Mouse (Mus musculus) midbrain, embryonic 14.5 days (tissue): Measurements from ENCODE around the gene Tpm1. TPM values are rescaled to one million over a fixed set of nuclear protein-coding genes. Genes with fewer than 3 reads are reported as not detected.
A peak's percentile ranks its signal among the peaks of the same experiment; 100 is the strongest.

Experiments used
- ATAC-seq: fragments of 200-750 bp; cut with Nextera tagmentation; 2 replicates; pipeline ENCODE4 v1.8.0; 2017; ENCODE audit warnings: moderate number of reproducible peaks, moderate library complexity; ENCODE audit not compliant: low FRiP score, low TSS enrichment
- DNase-seq: peaks from one replicate; pipeline ENCODE4 v3.0.0-alpha.2; 2015
- H3K27ac ChIP-seq: fragments of 300-500 bp; sonication (generic); replicated peaks from 2 replicates; pipeline ENCODE4 v1.5.1; 2014; ENCODE audit warnings: mild to moderate bottlenecking, low read depth, low read length, moderate library complexity
- H3K27me3 ChIP-seq: fragments of 300-500 bp; sonication (generic); 2 replicates; pipeline ENCODE4 v1.6.1; 2014; ENCODE audit warnings: low read length, control low read depth, mixed read lengths; ENCODE audit not compliant: control insufficient read depth, insufficient read depth
- H3K36me3 ChIP-seq: fragments of 300-500 bp; sonication (generic); 2 replicates; pipeline ENCODE4 v1.6.1; 2014; ENCODE audit warnings: low read length, control low read depth; ENCODE audit not compliant: control insufficient read depth, insufficient read depth
- H3K4me1 ChIP-seq: fragments of 300-500 bp; sonication (generic); 2 replicates; pipeline ENCODE4 v1.6.1; 2014; ENCODE audit warnings: mild to moderate bottlenecking, antibody characterized with exemption, low read length, control low read depth; ENCODE audit not compliant: control insufficient read depth, insufficient read depth
- H3K4me2 ChIP-seq: fragments of 300-500 bp; sonication (generic); 2 replicates; pipeline ENCODE4 v1.6.1; 2014; ENCODE audit warnings: mild to moderate bottlenecking, low read length, moderate library complexity
- H3K4me3 ChIP-seq: fragments of 300-500 bp; sonication (generic); replicated peaks from 2 replicates; pipeline ENCODE4 v1.5.1; 2014; ENCODE audit warnings: low read depth, low read length
- H3K9ac ChIP-seq: fragments of 300-500 bp; sonication (generic); replicated peaks from 2 replicates; pipeline ENCODE4 v1.6.1; 2014; ENCODE audit warnings: mild to moderate bottlenecking, low read length, moderate library complexity
- H3K9me3 ChIP-seq: fragments of 300-500 bp; sonication (generic); 2 replicates; pipeline ENCODE4 v1.6.1; 2016; ENCODE audit warnings: low read length, control low read depth, mixed read lengths; ENCODE audit not compliant: control insufficient read depth
- WGBS: fragments of 180-500 bp; shearing (Covaris S2); extraction: QIAGEN DNeasy Blood & Tissue Kit; methylation state at CpG from one replicate; pipeline ENCODE4 v1.1.7; 2014; 5-methylcytosine and 5-hydroxymethylcytosine counted together
- polyA plus RNA-seq: library from polyadenylated mRNA; unstranded; fragments of >200 nt; fragmentation: Nextera tagmentation; extraction: Ambion mirVana; gene quantifications from 2 replicates; pipeline ENCODE4 v1.2.1, GENCODE M21; 2014

The Tpm1 gene
- polyA plus RNA-seq, 1 experiment from 2014 or later, result 124 TPM

- peak overlapping the region; percentile 92 for H3K27ac ChIP-seq
- no peaks in the 10 kb centered on the region for H3K36me3 ChIP-seq
- peak; percentile 95 for ATAC-seq
- H3K27me3 ChIP-seq, result peaks cover 24% of the 10 kb centered on the region; the same call in 1 of the 2 replicates
- H3K4me2 ChIP-seq, result peak overlapping the region; percentile 67
- H3K4me1 ChIP-seq, result peaks cover 46% of the 10 kb centered on the region
- peak overlapping the region; percentile 87 for H3K9ac ChIP-seq
- DNase-seq, result peak; percentile 100
- peak overlapping the region; percentile 50 for H3K4me3 ChIP-seq
- no peaks in the 10 kb centered on the region for H3K9me3 ChIP-seq
- under 1% methylated on average over 73 of the region's 73 CpGs for WGBS
Measured at GRCm38 (mm10) chr9:67043231-67044199, 5.7 kb downstream of the Tpm1 start.

- DNase-seq (no peak), ATAC-seq (no peak)
- Histone ChIP-seq H3K9ac (peak overlapping the region; percentile 87), H3K9me3 (no peaks in the 10 kb centered on the region), H3K4me2 (peak overlapping the region; percentile 67), H3K4me3 (peak overlapping the region; percentile 50), H3K27ac (no peak overlapping the region; the same call in 1 of the 2 replicates), H3K27me3 (peaks cover 17% of the 10 kb centered on the region; the same call in 1 of the 2 replicates), H3K4me1 (peaks cover 39% of the 10 kb centered on the region), H3K36me3 (no peaks in the 10 kb centered on the region)
- WGBS, result 23% methylated on average over 6 of the region's 6 CpGs
Measured at GRCm38 (mm10) chr9:67042813-67043207, 6.4 kb downstream of the Tpm1 start.

GRCm38 (mm10) chr9:67041840-67042812, 7.1 kb downstream of the Tpm1 start:
- no peaks in the 10 kb centered on the region for H3K9me3 ChIP-seq
- peaks cover 35% of the 10 kb centered on the region for H3K4me1 ChIP-seq
- no peak overlapping the region for H3K27ac ChIP-seq
- ATAC-seq (no peak), DNase-seq (no peak)
- 48% methylated on average over 14 of the region's 14 CpGs for WGBS
- H3K9ac ChIP-seq, result peak overlapping the region; percentile 87; the same call in 1 of the 2 replicates
- peaks cover 10% of the 10 kb centered on the region; the same call in 1 of the 2 replicates for H3K27me3 ChIP-seq
- peak overlapping the region; percentile 67 for H3K4me2 ChIP-seq
- no peaks in the 10 kb centered on the region for H3K36me3 ChIP-seq
- peak overlapping the region; percentile 50 for H3K4me3 ChIP-seq

GRCm38 (mm10) chr9:67040963-67041839, 8.0 kb downstream of the Tpm1 start:
- H3K27me3 ChIP-seq, result peaks cover 1% of the 10 kb centered on the region; the same call in 1 of the 2 replicates
- peak; percentile 9 for DNase-seq
- H3K36me3 ChIP-seq, result peaks cover 1% of the 10 kb centered on the region; the same call in 1 of the 2 replicates
- no peak overlapping the region for H3K4me3 ChIP-seq
- no peak for ATAC-seq
- peak overlapping the region; percentile 10; the same call in 1 of the 2 replicates for H3K9ac ChIP-seq
- H3K4me1 ChIP-seq, result peaks cover 35% of the 10 kb centered on the region
- no peak overlapping the region for H3K27ac ChIP-seq
- H3K9me3 ChIP-seq, result no peaks in the 10 kb centered on the region
- peak overlapping the region; percentile 67 for H3K4me2 ChIP-seq
- WGBS, result 63% methylated on average over 4 of the region's 4 CpGs

- ATAC-seq (no peak), DNase-seq (no peak)
- Histone ChIP-seq H3K27me3 (no peaks in the 10 kb centered on the region), H3K9ac (no peak overlapping the region), H3K27ac (no peak overlapping the region), H3K4me2 (no peak overlapping the region), H3K4me3 (no peak overlapping the region), H3K4me1 (peaks cover 35% of the 10 kb centered on the region), H3K36me3 (peaks cover 15% of the 10 kb centered on the region), H3K9me3 (no peaks in the 10 kb centered on the region)
- WGBS, result 27% methylated on average over 10 of the region's 10 CpGs
Measured at GRCm38 (mm10) chr9:67039867-67040266, 9.3 kb downstream of the Tpm1 start.

GRCm38 (mm10) chr9:67038686-67039085, 10.5 kb downstream of the Tpm1 start:
- Histone ChIP-seq H3K9ac (no peak overlapping the region), H3K4me2 (no peak overlapping the region), H3K27ac (no peak overlapping the region), H3K27me3 (no peaks in the 10 kb centered on the region), H3K36me3 (peaks cover 27% of the 10 kb centered on the region), H3K4me3 (no peak overlapping the region), H3K9me3 (no peaks in the 10 kb centered on the region), H3K4me1 (peaks cover 35% of the 10 kb centered on the region)
- WGBS, result 92% methylated on average over 7 of the region's 7 CpGs
- no peak for ATAC-seq
- DNase-seq, result no peak

- Histone ChIP-seq H3K4me3 (no peak overlapping the region), H3K4me1 (peaks cover 33% of the 10 kb centered on the region), H3K36me3 (peaks cover 37% of the 10 kb centered on the region), H3K27ac (no peak overlapping the region), H3K9ac (no peak overlapping the region), H3K9me3 (no peaks in the 10 kb centered on the region), H3K27me3 (no peaks in the 10 kb centered on the region), H3K4me2 (no peak overlapping the region)
- no peak for DNase-seq
- 91% methylated on average over 4 of the region's 4 CpGs for WGBS
- ATAC-seq, result no peak
Measured at GRCm38 (mm10) chr9:67037666-67038065, 11.5 kb downstream of the Tpm1 start.
